20 mouse cellular contexts compared by ENCODE assay signal in the genomic region with DNA sequence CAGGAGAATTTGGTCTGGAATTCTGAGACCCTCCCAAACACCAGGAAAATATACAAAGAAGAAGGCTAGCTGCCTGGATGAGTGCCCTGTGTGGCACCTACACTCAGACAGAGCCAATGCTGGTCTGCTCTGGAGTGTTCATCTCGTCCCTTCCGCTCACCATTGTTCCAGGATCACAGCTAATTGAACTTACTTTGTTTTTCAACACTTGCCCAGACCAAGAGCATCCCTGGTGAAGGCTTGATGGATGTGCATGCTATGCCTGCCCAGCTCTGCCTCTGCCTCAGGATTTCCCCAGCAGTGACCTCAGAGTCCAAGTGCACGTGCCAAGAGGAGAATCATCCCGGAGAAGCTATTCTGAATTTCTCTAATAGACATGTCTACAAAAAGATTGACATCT. TPM values are rescaled to one million over a fixed set of nuclear protein-coding genes. Genes with fewer than 3 reads are reported as not detected.
DNase-seq lines count a peak whose midpoint lies in the region; ATAC-seq and TF ChIP-seq lines count a peak whose summit lies in the region.
"Had no signal": no experiment of that assay in that cellular context is flagged by ENCODE, and none has a peak within 500 bp of the region (broad histone marks: within the 10 kb centered on the region; RNA-seq: fewer than 3 reads in every experiment).

No protein-coding gene starts in this region.

- H3K9ac ChIP-seq in kidney, embryonic 16.5 days (replicated peaks; ENCODE audit: low read length) = no peak overlapping the region
- no peak overlapping the region for H3K9ac ChIP-seq in lung, embryonic 15.5 days
- H3K9ac ChIP-seq: embryonic facial prominence, embryonic 13.5 days; forebrain, embryonic 12.5 days; heart, embryonic 15.5 days had no signal

- H3K4me3 ChIP-seq in kidney, embryonic 16.5 days (ENCODE audit: low read length) = no peak overlapping the region
- no peak overlapping the region for H3K4me3 ChIP-seq in lung, embryonic 15.5 days
- no peak overlapping the region for H3K4me3 ChIP-seq in lung, adult 2 months (replicated peaks; ENCODE audit: extremely low read depth, low read depth, low read length)
- H3K4me3 ChIP-seq: embryonic facial prominence, embryonic 13.5 days; forebrain, embryonic 12.5 days; heart, adult 2 months; heart, embryonic 15.5 days; hindbrain, embryonic 10.5 days had no signal

- H3K36me3 ChIP-seq in kidney, embryonic 16.5 days (ENCODE audit: insufficient read depth, low read length) = no peaks in the 10 kb centered on the region
- no peaks in the 10 kb centered on the region for H3K36me3 ChIP-seq in lung, embryonic 15.5 days
- H3K36me3 ChIP-seq: embryonic facial prominence, embryonic 13.5 days; forebrain, embryonic 12.5 days; heart, embryonic 15.5 days; hindbrain, embryonic 10.5 days had no signal

- H3K27ac ChIP-seq in kidney, embryonic 16.5 days (ENCODE audit: low read length) = no peak overlapping the region
- H3K27ac ChIP-seq in lung, embryonic 15.5 days = peak overlapping the region; percentile 27; the same call in 1 of the 2 replicates
- H3K27ac ChIP-seq: embryonic facial prominence, embryonic 13.5 days; forebrain, embryonic 12.5 days; heart, adult 2 months; heart, embryonic 15.5 days; hindbrain, embryonic 10.5 days had no signal

- no peak for TF ChIP-seq CTCF in lung, adult 2 months (IDR thresholded peaks at IDR 0.05; ENCODE audit: insufficient read depth, low read length)

- ATAC-seq in kidney, embryonic 16.5 days (ENCODE audit: low FRiP score, low TSS enrichment) = no peak
- peak; percentile 49 for ATAC-seq in lung, embryonic 15.5 days (ENCODE audit: borderline replicate concordance, extremely low read depth, low FRiP score, low TSS enrichment)
- ATAC-seq: forebrain, embryonic 16.5 days had no signal

- no peaks in the 10 kb centered on the region for H3K27me3 ChIP-seq in kidney, embryonic 16.5 days (ENCODE audit: insufficient read depth, low read length)
- no peaks in the 10 kb centered on the region for H3K27me3 ChIP-seq in lung, embryonic 15.5 days
- H3K27me3 ChIP-seq: embryonic facial prominence, embryonic 13.5 days; forebrain, embryonic 12.5 days; heart, embryonic 15.5 days had no signal

- no peaks in the 10 kb centered on the region for H3K4me1 ChIP-seq in kidney, embryonic 16.5 days (ENCODE audit: insufficient read depth, low read length)
- 0 out of 2 replicates have a peak, but pooled peaks cover 10% of the 10 kb centered on the region for H3K4me1 ChIP-seq in lung, embryonic 15.5 days
- H3K4me1 ChIP-seq in lung, adult 2 months (ENCODE audit: control insufficient read depth, insufficient read depth, low read length) = no peaks in the 10 kb centered on the region; the same call in 1 of the 2 replicates
- H3K4me1 ChIP-seq: embryonic facial prominence, embryonic 13.5 days; forebrain, embryonic 12.5 days; heart, embryonic 15.5 days had no signal

- H3K9me3 ChIP-seq in kidney, embryonic 16.5 days (ENCODE audit: low read length) = peaks cover 4% of the 10 kb centered on the region; the same call in 1 of the 2 replicates
- H3K9me3 ChIP-seq in lung, embryonic 15.5 days = no peaks in the 10 kb centered on the region
- H3K9me3 ChIP-seq: embryonic facial prominence, embryonic 13.5 days; forebrain, embryonic 12.5 days; heart, embryonic 15.5 days; hindbrain, embryonic 10.5 days had no signal

- no peak overlapping the region for H3K4me2 ChIP-seq in kidney, embryonic 16.5 days (replicated peaks; ENCODE audit: low read depth, low read length)
- H3K4me2 ChIP-seq in lung, embryonic 15.5 days = no peak overlapping the region
- H3K4me2 ChIP-seq: embryonic facial prominence, embryonic 13.5 days; forebrain, embryonic 12.5 days; heart, embryonic 11.5 days; heart, embryonic 15.5 days had no signal

- WGBS in kidney, embryonic 16.5 days = 79% methylated on average over 4 of the region's 4 CpGs
- whole genome bisulfite sequencing in lung, embryonic 15.5 days = 53% methylated on average over 4 of the region's 4 CpGs
- 56% methylated on average over 4 of the region's 4 CpGs for WGBS in lung, adult 2 months

- DNase-seq in kidney, adult 9 months = peak; percentile 17
- DNase-seq in lung, adult 2 months = no peak
- DNase-seq in lung, postnatal 36 days = peak; percentile 50
- DNase-seq in left cerebral cortex, adult 18-20 months (ENCODE audit: low spot score in 2 of 2) = no peak
- DNase-seq: adrenal gland, adult 2 months; adrenal gland, postnatal 25 days; cerebellum, adult 18-20 months; cerebellum, adult 9-11 months; cerebellum, postnatal 36 days; gastrocnemius, postnatal 10 days; heart, adult 2 months; heart, postnatal 14 days had no signal

- no peak for TF ChIP-seq POLR2A in lung, adult 2 months (IDR thresholded peaks at IDR 0.05; ENCODE audit: borderline replicate concordance, extremely low read depth, low read depth, low read length)

RNA-seq across cellular contexts. Expression of gene Adam12, which starts 9.3 kb away (rescaled TPM):
- polyA plus RNA-seq in kidney, embryonic 16.5 days (2015; fragmentation: Nextera tagmentation; extraction: Ambion mirVana) = 4.5 and 5.2 TPM in 2 replicates
- 17.7 and 23.2 TPM in 2 replicates for polyA plus RNA-seq in lung, embryonic 15.5 days (2015; fragmentation: Nextera tagmentation; extraction: Ambion mirVana)
- 1.1 and 1.2 TPM in 2 replicates for polyA plus RNA-seq in lung, adult 2 months (2012; rRNA removed)
- total RNA-seq in left cerebral cortex, adult 18-20 months (2021) = 1 to 10 TPM; 4.2 to 4.3 TPM

Comparison
In these comparisons a context has a peak if more than half of its experiments do, and no peak if none do; other contexts are left out.
1. DNase-seq: peak in kidney, adult 9 months (single experiment) and lung, postnatal 36 days (single experiment); none in lung, adult 2 months (single experiment) and left cerebral cortex, adult 18-20 months (0 of 2).